Mouse (Mus musculus) gastrocnemius, postnatal 4 days (tissue): ENCODE measurements around the gene Cdon. TPM values are rescaled to one million over a fixed set of nuclear protein-coding genes. Genes with fewer than 3 reads are reported as not detected.
"Not testable (repeated sequence)": the region's sequence is repeated elsewhere in the genome, so short reads cannot be mapped to it uniquely, and the experiment has no call there.

Experiments
- DNase-seq, 2 experiments: peaks; one replicate each; pipeline ENCODE4 v3.0.0; 2021 to 2022; ENCODE audit warnings: low spot score in 2 of 2, mixed read lengths in 2 of 2
- long read RNA-seq, 2 experiments: library from polyadenylated mRNA; stranded (forward); transcript quantifications; one replicate each; pipeline ENCODE4 v2.0.0; 2021
- total RNA-seq, 2 experiments: library from RNA; stranded (reverse); gene quantifications; 2 replicates each; pipeline ENCODE4 v1.2.3; 2021

Gene Cdon
- total RNA-seq, result 10 to 100 TPM; 62.0 to 63.2 TPM
- long read RNA-seq, experiment 1, partial matches to known transcripts, result 0 of 6 reads
- long read RNA-seq, experiment 1, other reads (novel, unspliced or antisense), result 6 of 6 reads
- long read RNA-seq, experiment 2, partial matches to known transcripts, result 1 of 11 reads
- long read RNA-seq, experiment 2, other reads (novel, unspliced or antisense), result 10 of 11 reads

GRCm38 (mm10) chr9:35420805-35421719 is at the start of gene Cdon:
Gene Cdon (plus strand): TSS chr9:35421128.
- DNase-seq, result peak; percentile 85 to 91

- DNase-seq, result peak in 1 of 2 experiments; percentile 49
Observed at GRCm38 (mm10) chr9:35372324-35373101, 48.4 kb upstream of the Cdon start.

- no peak for DNase-seq
Observed at GRCm38 (mm10) chr9:35377916-35378315, 43.0 kb upstream of the Cdon start.

GRCm38 (mm10) chr9:35378991-35379390 is 41.9 kb upstream of the Cdon start:
- DNase-seq, result no peak

GRCm38 (mm10) chr9:35399896-35400295 is 21.0 kb upstream of the Cdon start:
- no peak for DNase-seq

GRCm38 (mm10) chr9:35400398-35400797 is 20.5 kb upstream of the Cdon start:
- no peak for DNase-seq

GRCm38 (mm10) chr9:35400831-35401230 is 20.1 kb upstream of the Cdon start:
- DNase-seq, result no peak

GRCm38 (mm10) chr9:35402584-35402991 is 18.3 kb upstream of the Cdon start:
- DNase-seq, result no peak

GRCm38 (mm10) chr9:35403490-35403889 is 17.4 kb upstream of the Cdon start:
- DNase-seq, result no peak

GRCm38 (mm10) chr9:35405038-35405905 is 15.7 kb upstream of the Cdon start:
- DNase-seq, result no peak

- no peak for DNase-seq
Observed at GRCm38 (mm10) chr9:35411225-35411965, 9.5 kb upstream of the Cdon start.

- no peak for DNase-seq
Observed at GRCm38 (mm10) chr9:35411975-35412374, 9.0 kb upstream of the Cdon start.

GRCm38 (mm10) chr9:35421730-35422235 is 855 bp downstream of the Cdon start:
- peak in 1 of 2 experiments; percentile 58 for DNase-seq

GRCm38 (mm10) chr9:35422405-35422941 is 1.5 kb downstream of the Cdon start:
- no peak for DNase-seq

- no peak for DNase-seq
Observed at GRCm38 (mm10) chr9:35423265-35423664, 2.3 kb downstream of the Cdon start.

GRCm38 (mm10) chr9:35424671-35425070 is 3.7 kb downstream of the Cdon start:
- peak in 1 of 2 experiments; percentile 38 for DNase-seq

GRCm38 (mm10) chr9:35430476-35430875 is 9.5 kb downstream of the Cdon start:
- no peak for DNase-seq

GRCm38 (mm10) chr9:35431396-35431795 is 10.5 kb downstream of the Cdon start:
- no peak for DNase-seq

GRCm38 (mm10) chr9:35432717-35433297 is 11.9 kb downstream of the Cdon start:
- DNase-seq, result not testable (repeated sequence)
